Mouse (Mus musculus) CH12.LX (cell line): ENCODE results near the gene Naa80.

Experiments used
- CTCF ChIP-seq, 2 experiments: IDR thresholded peaks in 1 of 2; conservative IDR thresholded peaks in 1 of 2; 2 replicates each; pipeline ENCODE4 v1.5.1; 2011 to 2012; ENCODE audit warnings: low read depth in 2 of 2, low read length in 2 of 2, improper control_type of control experiment in 1 of 2, inconsistent platforms in 1 of 2, mild to moderate bottlenecking in 1 of 2, moderate library complexity in 1 of 2
- ELF1 ChIP-seq: IDR thresholded peaks from 2 replicates; pipeline ENCODE4 v1.6.1; 2014; ENCODE audit warnings: low read depth, mild to moderate bottlenecking, inconsistent platforms, low read length, improper control_type of control experiment
- HCFC1 ChIP-seq: IDR thresholded peaks from 2 replicates; pipeline ENCODE4 v1.6.1; 2012; ENCODE audit warnings: low read depth, mild to moderate bottlenecking, inconsistent platforms, low read length, improper control_type of control experiment
- JUN ChIP-seq: IDR thresholded peaks from 2 replicates; pipeline ENCODE4 v1.6.1; 2011; ENCODE audit warnings: low read depth, mild to moderate bottlenecking, low read length, improper control_type of control experiment, moderate library complexity; ENCODE audit not compliant: insufficient read depth
- JUND ChIP-seq: conservative IDR thresholded peaks from 2 replicates; pipeline ENCODE4 v1.6.1; 2011; ENCODE audit warnings: low read depth, low read length, improper control_type of control experiment
- USF1 ChIP-seq: IDR thresholded peaks from 2 replicates; pipeline ENCODE4 v1.6.1; 2014; ENCODE audit warnings: low read depth, mild to moderate bottlenecking, inconsistent platforms, low read length, improper control_type of control experiment
- ZNF384 ChIP-seq: IDR thresholded peaks from 2 replicates; pipeline ENCODE4 v1.6.1; 2012; ENCODE audit warnings: low read depth, low read length, improper control_type of control experiment, inconsistent platforms

GRCm38 (mm10) chr9:107586504-107586903, 7.8 kb downstream of the Naa80 start:
- TF ChIP-seq ELF1: no peak
- TF ChIP-seq JUN: no peak
- no peak for TF ChIP-seq JUND
- TF ChIP-seq HCFC1: no peak
- TF ChIP-seq CTCF (conservative IDR thresholded peaks at IDR 0.05 in 1 of 2, IDR thresholded peaks at IDR 0.05 in 1 of 2; ENCODE audit: low read depth in 2 of 2, low read length in 2 of 2): no peak
- TF ChIP-seq ZNF384: no peak
- TF ChIP-seq USF1: no peak
